Mouse (Mus musculus): ENCODE data around the gene Adamts2.

DNA sequence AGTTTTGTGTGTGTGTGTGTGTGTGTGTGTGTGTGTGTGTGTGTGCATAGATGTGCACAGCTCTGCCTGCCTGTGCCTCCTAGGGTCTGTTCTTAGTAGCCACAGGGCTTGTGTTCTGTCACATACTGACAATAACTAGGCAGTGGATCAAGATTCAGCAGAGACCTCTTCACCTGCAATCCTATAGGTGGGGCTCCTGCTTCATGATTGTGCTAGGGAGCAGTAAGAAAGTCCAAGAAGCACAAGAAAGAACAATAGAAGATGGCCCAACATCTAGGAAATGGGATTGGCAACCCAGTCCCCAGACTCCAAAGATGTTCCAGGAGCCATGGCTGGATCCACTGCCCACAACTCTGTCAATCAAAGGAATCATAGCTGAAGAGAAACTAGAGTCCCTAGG is 197.0 kb downstream of the Adamts2 start:
- TF ChIP-seq POLR2A (IDR thresholded peaks at IDR 0.05; ENCODE audit: borderline replicate concordance, extremely low read depth, insufficient read depth, insufficient read length, poor library complexity, severe bottlenecking) (no peak), CTCF (IDR thresholded peaks at IDR 0.05; ENCODE audit: borderline replicate concordance, extremely low read depth, insufficient read depth, insufficient read length) (no peak)

Data from brain, embryonic 14.5 days (tissue).